Mouse (Mus musculus): ENCODE results near the gene Nfib.

DNA sequence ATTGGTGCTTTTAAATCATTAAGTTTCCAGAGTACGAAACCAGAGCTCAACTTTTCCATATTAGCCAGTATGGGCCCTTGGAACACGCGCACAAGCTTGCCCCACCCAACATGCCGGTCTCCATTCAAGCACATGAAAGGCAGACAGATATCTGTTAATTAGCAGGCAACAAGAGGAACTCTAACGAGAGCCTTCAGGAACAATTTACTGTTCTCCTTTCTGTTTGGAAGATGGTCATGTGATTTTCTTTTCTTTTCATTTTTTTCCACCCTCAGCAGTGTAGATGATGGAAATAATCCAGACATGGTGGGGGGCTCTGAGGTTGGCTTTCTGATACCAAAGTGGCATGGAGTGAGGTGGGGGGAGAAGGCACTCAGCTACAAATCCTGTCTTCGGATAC is 361.3 kb downstream of the Nfib start:
- TF ChIP-seq CTCF (IDR thresholded peaks at IDR 0.05; ENCODE audit: low read depth, low read length) (no peak), POLR2A (IDR thresholded peaks at IDR 0.05; ENCODE audit: extremely low read depth, insufficient read depth, low read length) (no peak)

Data from liver, adult 2 months (tissue).